Mouse (Mus musculus) kidney, postnatal 10 days (tissue): Measurements from ENCODE around the gene Acaca.
A peak's percentile ranks its signal among the peaks of the same experiment; 100 is the strongest.
"Not testable (repeated sequence)": the region's sequence is repeated elsewhere in the genome, so short reads cannot be mapped to it uniquely, and the experiment has no call there.

Experiments
- DNase-seq: peaks from one replicate; pipeline ENCODE4 v3.0.0; 2021; ENCODE audit warnings: mixed read lengths

Gene Acaca

GRCm38 (mm10) chr11:84340630-84341029 lies 211.2 kb downstream of the Acaca start:
- DNase-seq: no peak

- DNase-seq: no peak
These were observed 215.2 kb downstream of the Acaca start for GRCm38 (mm10) chr11:84344522-84345236.

- no peak for DNase-seq
These were observed 218.3 kb downstream of the Acaca start for GRCm38 (mm10) chr11:84347766-84348165.

- DNase-seq: no peak
These were observed 219.7 kb downstream of the Acaca start for GRCm38 (mm10) chr11:84348843-84349825.

- DNase-seq: no peak
These were observed 221.7 kb downstream of the Acaca start for GRCm38 (mm10) chr11:84351150-84351549.

- peak; percentile 31 for DNase-seq
These were observed 223.7 kb downstream of the Acaca start for GRCm38 (mm10) chr11:84353058-84353726.

- DNase-seq: no peak
These were observed 227.8 kb downstream of the Acaca start for GRCm38 (mm10) chr11:84357304-84357703.

- no peak for DNase-seq
These were observed 228.3 kb downstream of the Acaca start for GRCm38 (mm10) chr11:84357771-84358170.

- DNase-seq: peak; percentile 81
These were observed 232.1 kb downstream of the Acaca start for GRCm38 (mm10) chr11:84361551-84361950.

GRCm38 (mm10) chr11:84362633-84363243 lies 233.3 kb downstream of the Acaca start:
- DNase-seq: peak; percentile 20

GRCm38 (mm10) chr11:84365313-84365712 lies 235.8 kb downstream of the Acaca start:
- peak; percentile 19 for DNase-seq

GRCm38 (mm10) chr11:84368902-84369301 lies 239.4 kb downstream of the Acaca start:
- DNase-seq: no peak

GRCm38 (mm10) chr11:84373122-84373521 lies 243.7 kb downstream of the Acaca start:
- no peak for DNase-seq

- DNase-seq: no peak
These were observed 246.6 kb downstream of the Acaca start for GRCm38 (mm10) chr11:84375951-84376496.

GRCm38 (mm10) chr11:84376510-84377365 lies 247.3 kb downstream of the Acaca start:
- no peak for DNase-seq

GRCm38 (mm10) chr11:84382450-84382849 lies 253.0 kb downstream of the Acaca start:
- DNase-seq: no peak

- DNase-seq: no peak
These were observed 254.4 kb downstream of the Acaca start for GRCm38 (mm10) chr11:84383891-84384290.

GRCm38 (mm10) chr11:84389332-84389731 lies 259.9 kb downstream of the Acaca start:
- peak; percentile 15 for DNase-seq

- DNase-seq: no peak
These were observed 261.7 kb downstream of the Acaca start for GRCm38 (mm10) chr11:84391126-84391525.

GRCm38 (mm10) chr11:84392066-84392465 lies 262.6 kb downstream of the Acaca start:
- not testable (repeated sequence) for DNase-seq

- no peak for DNase-seq
These were observed 264.1 kb downstream of the Acaca start for GRCm38 (mm10) chr11:84393571-84393970.
